Mouse (Mus musculus): ENCODE measurements around the gene Dact2. TPM values are rescaled to one million over a fixed set of nuclear protein-coding genes. Genes with fewer than 3 reads are reported as not detected.

Dact2 gene
- total RNA-seq (2023): 0.31 TPM

DNA sequence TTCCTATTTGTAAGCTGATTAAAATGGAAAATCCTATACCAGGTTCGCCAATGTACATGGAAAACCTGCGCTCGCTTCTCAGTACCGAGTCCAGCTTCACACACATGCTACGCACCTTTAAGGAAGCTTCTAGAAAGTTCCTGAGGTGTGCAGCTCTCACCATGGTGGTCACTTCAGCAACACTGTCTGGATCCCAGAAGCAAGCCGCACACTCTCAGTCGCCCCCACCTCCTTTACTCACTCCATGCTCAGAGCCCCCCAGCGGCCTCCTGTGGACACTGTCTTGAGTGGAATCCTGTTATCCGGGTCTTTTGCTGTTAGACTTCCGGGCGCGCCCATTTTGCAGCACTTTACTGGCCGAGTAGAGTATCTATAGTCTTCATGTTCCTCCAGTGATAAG is at the start of gene Dact2:
Gene Dact2 (minus strand): TSS at position 244 of the 400 bp plus-strand sequence.

Other genes with a start within 250 kb of the Dact2 start
- not detected for gene Gm7356, start 200.6 kb downstream of the Dact2 start, total RNA-seq (2023)
- not detected for gene Gm7358, start 144.8 kb downstream of the Dact2 start, total RNA-seq (2023)
- not detected for gene Smoc2, start 75.2 kb upstream of the Dact2 start, total RNA-seq (2023)

All from CD8-positive naive resting alpha-beta T cell, adult 57 days (primary cell).